Mouse (Mus musculus): ENCODE results near the gene Dnajc6.

Dnajc6 gene

DNA sequence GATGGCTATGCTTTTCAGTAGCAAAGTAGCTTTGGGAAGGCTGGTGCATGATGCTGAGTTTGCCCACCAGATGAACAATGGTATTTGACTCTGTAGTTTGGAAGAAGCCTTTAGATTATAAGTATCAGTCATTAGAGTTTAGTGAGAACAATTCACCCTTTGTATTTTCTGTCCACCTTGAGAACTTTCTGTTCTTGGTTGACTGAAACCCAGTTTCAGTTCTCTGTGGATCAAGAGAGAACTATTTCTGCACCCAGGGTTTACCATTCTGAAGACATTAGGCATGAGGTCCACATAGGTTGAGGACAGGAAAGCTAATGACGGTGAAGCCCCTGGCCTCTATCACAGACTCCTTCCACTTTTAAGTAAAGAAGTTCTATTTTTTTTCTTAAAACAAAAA is 141.0 kb downstream of the Dnajc6 start:
- no peak for DNase-seq (ENCODE audit: inconsistent age in 2 of 2, low spot score in 1 of 2)

- peak in 1 of 2 experiments; percentile 22 for DNase-seq (ENCODE audit: inconsistent age in 2 of 2, low spot score in 1 of 2)
These were observed 144.2 kb downstream of the Dnajc6 start for GRCm38 (mm10) chr4:101640631-101641030.

- no peak for DNase-seq (ENCODE audit: inconsistent age in 2 of 2, low spot score in 1 of 2)
These were observed 146.3 kb downstream of the Dnajc6 start for GRCm38 (mm10) chr4:101642708-101643107.

DNA sequence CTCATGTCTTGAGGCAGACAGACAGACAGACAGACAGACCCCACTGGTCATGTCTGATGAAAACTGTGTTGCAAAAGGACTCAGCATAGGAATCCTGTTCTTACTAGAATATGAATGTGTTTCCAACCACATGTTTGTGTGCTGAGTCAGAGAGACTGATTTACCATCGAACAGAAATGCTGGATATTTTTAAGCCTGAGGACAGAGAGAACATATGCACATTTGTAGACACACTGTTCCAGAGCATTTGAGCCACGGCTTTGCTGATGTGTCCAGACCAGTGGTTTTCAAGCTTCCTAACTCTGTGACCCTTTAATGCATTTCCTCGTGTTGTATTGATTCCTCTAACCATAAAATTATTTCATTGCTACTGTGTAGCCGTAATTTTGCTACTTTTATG is 146.8 kb downstream of the Dnajc6 start:
- no peak for DNase-seq (ENCODE audit: inconsistent age in 2 of 2, low spot score in 1 of 2)

DNA sequence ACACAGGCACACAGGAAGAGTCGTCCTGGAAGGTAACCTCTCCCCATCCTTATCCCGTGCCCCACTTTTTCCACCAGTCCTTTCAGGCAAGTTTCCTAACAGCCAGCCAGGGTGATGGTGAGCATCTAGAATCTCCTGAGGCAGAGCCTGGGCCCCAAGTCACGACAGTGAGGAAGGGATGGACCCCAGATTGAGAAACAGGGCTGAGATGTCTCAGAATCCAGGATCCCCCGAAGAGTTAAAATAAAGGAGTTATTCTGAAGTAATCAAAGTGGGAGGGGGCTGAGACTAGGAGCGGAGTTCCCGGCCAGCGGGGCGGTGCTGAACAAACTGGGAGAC is 150.4 kb downstream of the Dnajc6 start:
- no peak for DNase-seq (ENCODE audit: inconsistent age in 2 of 2, low spot score in 1 of 2)

DNA sequence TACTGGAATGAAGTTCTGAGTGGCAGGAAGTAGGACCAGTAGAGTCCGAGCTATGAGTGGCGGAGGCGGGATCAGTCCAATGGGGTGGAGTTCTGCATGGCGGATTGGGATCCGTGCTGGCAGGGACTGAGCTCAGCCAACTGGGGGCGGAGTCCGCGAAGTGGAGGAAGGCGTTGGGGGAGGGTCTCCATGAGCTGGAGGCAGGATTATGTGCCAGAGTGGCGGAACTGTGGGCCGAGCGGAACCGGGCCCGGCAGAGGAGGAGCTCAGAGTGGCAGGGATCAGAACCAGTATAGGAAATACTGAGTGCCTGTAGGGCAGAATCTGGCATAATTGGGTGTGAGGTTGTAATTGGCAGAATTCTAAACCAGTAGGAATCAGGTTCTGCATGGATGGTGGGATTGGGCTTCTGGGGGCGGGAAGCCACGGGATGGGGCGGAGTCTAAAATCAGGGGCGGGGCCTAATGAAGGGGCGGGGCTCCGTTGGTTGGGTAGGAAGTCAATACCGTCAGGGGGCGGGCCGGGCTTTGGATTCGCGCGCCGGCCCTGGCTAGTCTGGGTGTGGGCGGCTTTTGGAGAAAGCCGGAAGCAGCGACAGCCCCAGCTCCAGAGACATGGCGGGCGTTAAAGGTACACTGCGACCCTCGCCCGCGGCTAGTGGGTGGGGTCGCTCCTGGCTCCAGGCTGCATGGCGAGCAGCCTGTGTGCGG is 150.9 kb downstream of the Dnajc6 start, which contains the start of gene Leprot:
Gene Leprot (plus strand): TSS at position 523 of the 710 bp plus-strand sequence.
- peak; percentile 100 for DNase-seq (ENCODE audit: inconsistent age in 2 of 2, low spot score in 1 of 2)

DNA sequence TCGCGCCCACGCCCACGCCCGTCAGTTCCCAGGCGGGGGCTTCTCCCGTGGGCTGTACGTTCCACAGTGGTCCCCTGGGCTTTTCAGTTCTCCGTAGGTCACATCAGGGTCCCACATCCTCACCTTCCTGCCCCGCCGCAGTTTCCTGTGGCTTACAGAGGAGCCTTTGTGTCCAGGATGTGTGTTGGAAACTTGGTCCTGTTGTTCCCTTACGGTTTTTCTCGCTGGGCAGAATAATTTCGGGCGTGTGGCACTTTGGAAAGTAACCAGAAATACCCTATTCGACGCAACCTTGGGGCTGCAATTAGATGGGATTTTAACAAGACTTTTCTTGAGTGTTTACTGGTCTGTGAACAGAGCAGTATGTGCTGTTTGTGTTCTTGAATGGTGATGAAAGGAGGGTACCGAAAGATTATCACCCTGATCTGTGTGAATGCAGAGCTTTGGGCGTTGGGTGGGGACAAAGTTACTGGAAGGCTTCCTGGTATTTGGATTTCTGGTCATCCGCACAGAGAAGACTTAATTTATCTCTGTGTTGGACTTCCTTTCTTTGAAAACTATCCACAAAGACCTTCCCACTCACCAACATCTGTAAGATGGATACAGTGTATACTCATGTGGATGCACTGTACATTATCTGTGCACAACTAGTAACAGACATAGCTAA is 151.7 kb downstream of the Dnajc6 start:
- DNase-seq (ENCODE audit: inconsistent age in 2 of 2, low spot score in 1 of 2): peak in 1 of 2 experiments; percentile 87

DNA sequence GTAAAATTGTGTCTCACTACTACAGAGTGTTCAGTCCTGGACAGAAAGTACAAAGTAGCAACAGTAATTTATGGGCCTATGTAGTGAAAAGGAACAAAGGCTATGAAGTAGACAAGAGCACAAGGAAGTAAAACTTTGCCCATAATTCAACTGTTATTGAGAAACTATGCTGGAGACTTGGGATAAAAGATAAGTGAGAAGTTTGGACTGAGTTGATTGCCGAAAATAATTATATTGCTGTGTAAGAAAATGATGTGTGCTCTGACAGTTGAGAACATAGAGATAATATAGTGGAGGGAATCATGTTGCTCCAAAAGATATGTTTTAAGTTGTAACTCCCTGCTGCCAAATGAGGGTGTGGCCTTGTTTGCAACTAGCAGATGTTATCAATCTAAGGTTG is 152.3 kb downstream of the Dnajc6 start:
- no peak for DNase-seq (ENCODE audit: inconsistent age in 2 of 2, low spot score in 1 of 2)

DNA sequence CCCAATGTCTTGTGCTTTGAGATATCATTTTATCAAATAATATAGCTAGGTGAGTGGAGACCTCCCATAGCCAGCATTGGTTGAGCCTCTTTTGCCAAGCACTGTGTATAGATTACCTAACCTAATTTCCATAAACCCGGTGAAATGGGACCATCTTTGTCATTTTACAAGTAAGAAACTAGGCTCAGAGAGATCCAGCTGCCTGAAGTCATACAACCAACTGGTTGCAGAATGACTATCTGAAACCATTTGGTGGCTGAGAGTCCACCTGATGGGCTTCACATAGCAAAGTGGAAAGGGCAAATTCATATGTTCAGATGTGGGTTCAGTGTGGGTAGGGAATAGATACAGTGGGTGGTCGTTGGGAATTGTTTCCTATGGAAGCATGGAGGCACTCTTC is 154.5 kb downstream of the Dnajc6 start:
- peak in 1 of 2 experiments; percentile 15 for DNase-seq (ENCODE audit: inconsistent age in 2 of 2, low spot score in 1 of 2)

- peak in 1 of 2 experiments; percentile 16 for DNase-seq (ENCODE audit: inconsistent age in 2 of 2, low spot score in 1 of 2)
These were observed 157.8 kb downstream of the Dnajc6 start for GRCm38 (mm10) chr4:101654256-101654655.

DNA sequence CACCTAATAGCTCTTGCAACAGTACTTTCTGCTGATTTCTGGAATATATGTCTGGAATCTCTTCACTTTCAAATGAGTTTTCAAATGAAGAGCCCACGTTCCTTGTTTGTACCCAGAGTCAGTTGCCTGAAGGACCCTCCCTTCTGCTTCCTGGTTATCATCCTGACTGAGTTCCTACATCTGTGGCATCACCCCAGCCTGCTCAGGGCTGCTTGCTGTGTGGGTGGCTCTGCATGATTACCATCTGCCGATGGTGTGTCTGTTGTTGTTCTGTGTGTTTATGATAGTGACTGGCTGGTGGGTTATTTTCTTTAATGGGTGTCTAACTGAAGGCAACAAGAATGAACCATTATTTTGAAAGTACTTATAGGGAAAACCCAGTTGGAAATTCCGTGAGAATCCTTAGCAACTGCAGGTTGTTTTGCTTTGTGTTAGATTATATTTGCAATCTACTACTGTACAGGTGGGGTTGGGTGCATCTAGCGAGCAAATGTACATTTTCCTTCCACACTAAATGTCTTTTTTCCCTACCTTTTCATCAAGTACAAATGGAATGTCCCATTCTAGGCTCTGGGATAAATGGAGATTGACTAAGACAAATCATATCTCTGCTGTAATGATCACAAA is 158.5 kb downstream of the Dnajc6 start:
- peak in 1 of 2 experiments; percentile 19 for DNase-seq (ENCODE audit: inconsistent age in 2 of 2, low spot score in 1 of 2)

- peak in 1 of 2 experiments; percentile 22 for DNase-seq (ENCODE audit: inconsistent age in 2 of 2, low spot score in 1 of 2)
These were observed 159.0 kb downstream of the Dnajc6 start for GRCm38 (mm10) chr4:101655415-101655790.

- peak in 1 of 2 experiments; percentile 38 for DNase-seq (ENCODE audit: inconsistent age in 2 of 2, low spot score in 1 of 2)
These were observed 159.6 kb downstream of the Dnajc6 start for GRCm38 (mm10) chr4:101656056-101656455.

GRCm38 (mm10) chr4:101656956-101657570 is 160.6 kb downstream of the Dnajc6 start:
- peak in 1 of 2 experiments; percentile 30 for DNase-seq (ENCODE audit: inconsistent age in 2 of 2, low spot score in 1 of 2)

DNA sequence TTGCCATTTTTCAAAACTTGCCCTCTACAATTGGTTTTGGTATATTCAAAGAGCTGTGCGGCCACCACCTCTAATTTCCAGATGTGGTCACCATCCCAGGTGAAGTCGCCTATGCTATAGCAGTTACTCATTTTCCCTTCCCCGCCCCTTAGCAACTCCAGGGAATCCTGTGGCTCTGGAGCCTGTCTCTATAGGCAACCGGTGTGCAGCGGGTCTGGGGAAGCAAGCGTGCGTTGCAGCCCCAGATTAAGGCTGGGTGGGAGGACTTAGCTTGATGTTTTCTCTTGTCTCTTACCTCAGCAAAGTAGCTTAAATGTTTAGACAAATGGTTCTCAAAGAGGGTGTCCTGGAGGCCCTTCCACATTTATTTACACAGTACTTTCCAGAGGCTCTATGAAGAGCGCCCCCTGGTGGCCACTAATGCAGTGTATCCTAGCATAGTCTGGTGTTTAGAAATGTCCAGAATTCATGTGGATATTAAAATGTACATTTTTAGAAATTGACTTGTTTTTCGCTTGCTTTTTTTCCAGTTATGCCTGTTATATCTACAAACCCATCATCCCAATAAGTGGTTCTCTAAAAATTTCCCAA is 167.8 kb downstream of the Dnajc6 start:
- DNase-seq (ENCODE audit: inconsistent age in 2 of 2, low spot score in 1 of 2): peak; percentile 29 to 79

DNA sequence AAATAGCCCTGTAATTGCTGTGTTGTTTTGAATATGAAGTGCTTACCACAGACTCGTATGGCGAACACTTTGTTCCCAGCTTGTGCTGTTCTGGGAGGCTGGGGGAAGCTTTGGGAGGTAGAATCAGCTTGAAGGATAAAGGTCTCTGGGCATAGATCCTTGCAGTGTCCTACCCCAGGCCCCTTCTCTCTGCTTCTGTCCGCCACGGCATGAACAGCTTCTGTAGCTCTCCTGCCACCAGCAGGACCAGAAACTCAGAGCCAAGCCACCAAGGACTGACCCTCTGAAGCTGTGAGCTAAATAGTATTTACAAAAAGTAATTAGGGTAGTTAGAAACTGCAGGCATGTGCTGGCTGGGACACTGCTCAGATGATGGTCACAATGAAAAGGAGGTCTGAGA is 168.3 kb downstream of the Dnajc6 start:
- DNase-seq (ENCODE audit: inconsistent age in 2 of 2, low spot score in 1 of 2): no peak

GRCm38 (mm10) chr4:101669161-101669560 is 172.7 kb downstream of the Dnajc6 start:
- DNase-seq (ENCODE audit: inconsistent age in 2 of 2, low spot score in 1 of 2): peak in 1 of 2 experiments; percentile 57

- DNase-seq (ENCODE audit: inconsistent age in 2 of 2, low spot score in 1 of 2): peak in 1 of 2 experiments; percentile 82
These were observed 173.4 kb downstream of the Dnajc6 start for GRCm38 (mm10) chr4:101669811-101670210.

- no peak for DNase-seq (ENCODE audit: inconsistent age in 2 of 2, low spot score in 1 of 2)
These were observed 178.3 kb downstream of the Dnajc6 start for GRCm38 (mm10) chr4:101674790-101675189.

- DNase-seq (ENCODE audit: inconsistent age in 2 of 2, low spot score in 1 of 2): peak; percentile 36 to 77
These were observed 179.3 kb downstream of the Dnajc6 start for GRCm38 (mm10) chr4:101675726-101676125.

GRCm38 (mm10) chr4:101682620-101683019 is 186.2 kb downstream of the Dnajc6 start:
- DNase-seq (ENCODE audit: inconsistent age in 2 of 2, low spot score in 1 of 2): peak in 1 of 2 experiments; percentile 81

Data from adrenal gland, adult (tissue).